Mouse (Mus musculus) embryonic facial prominence, embryonic 13.5 days (tissue): ENCODE results near the gene Gm17677. TPM values are rescaled to one million over a fixed set of nuclear protein-coding genes. Genes with fewer than 3 reads are reported as not detected.

Source experiments
- ATAC-seq: fragments of 200-750 bp; cut with Nextera tagmentation; 2 replicates; pipeline ENCODE4 v1.8.0; 2017; ENCODE audit warnings: low read depth; ENCODE audit not compliant: insufficient number of reproducible peaks, insufficient read depth, low FRiP score, low TSS enrichment
- H3K27ac ChIP-seq: fragments of 300-500 bp; sonication (generic); 2 replicates; pipeline ENCODE4 v1.5.1; 2015; ENCODE audit warnings: moderate library complexity, mild to moderate bottlenecking, inconsistent platforms
- H3K27me3 ChIP-seq: fragments of 300-500 bp; sonication (generic); 2 replicates; pipeline ENCODE4 v1.6.1; 2015; ENCODE audit warnings: mild to moderate bottlenecking, inconsistent platforms
- H3K36me3 ChIP-seq: fragments of 300-500 bp; sonication (generic); 2 replicates; pipeline ENCODE4 v1.6.1; 2015; ENCODE audit warnings: mild to moderate bottlenecking, inconsistent platforms
- H3K4me1 ChIP-seq: fragments of 300-500 bp; sonication (generic); 2 replicates; pipeline ENCODE4 v1.6.1; 2015; ENCODE audit warnings: inconsistent platforms
- H3K4me2 ChIP-seq: fragments of 300-500 bp; sonication (generic); 2 replicates; pipeline ENCODE4 v1.6.1; 2015; ENCODE audit warnings: moderate library complexity, mild to moderate bottlenecking, inconsistent platforms
- H3K4me3 ChIP-seq: fragments of 300-500 bp; sonication (generic); 2 replicates; pipeline ENCODE4 v1.5.1; 2015; ENCODE audit warnings: mild to moderate bottlenecking, inconsistent platforms
- H3K9ac ChIP-seq: fragments of 300-500 bp; sonication (generic); 2 replicates; pipeline ENCODE4 v1.6.1; 2015; ENCODE audit warnings: mild to moderate bottlenecking, inconsistent platforms
- H3K9me3 ChIP-seq: fragments of 300-500 bp; sonication (generic); 2 replicates; pipeline ENCODE4 v1.6.1; 2016; ENCODE audit warnings: inconsistent platforms
- WGBS: fragments of 180-500 bp; shearing (Covaris S2); methylation state at CpG from one replicate; pipeline ENCODE4 v1.1.7; 2015; ENCODE audit warnings: mixed read lengths; 5-methylcytosine and 5-hydroxymethylcytosine counted together
- polyA plus RNA-seq: library from polyadenylated mRNA; unstranded; fragments of >200 nt; fragmentation: Nextera tagmentation; extraction: Ambion mirVana; gene quantifications from 2 replicates; pipeline ENCODE4 v1.2.1, GENCODE M21; 2015

The Gm17677 gene
- polyA plus RNA-seq: not detected in 2 replicates

GRCm38 (mm10) chr9:35740749-35741148 lies at the start of gene Gm17677:
Gene Gm17677, plus strand, starts transcription at chr9:35741049.
- ATAC-seq: no peak
- H3K9ac ChIP-seq: no peak within 1 kb of the TSS
- no peak within 1 kb of the TSS for H3K4me2 ChIP-seq
- no peaks in the 10 kb centered on the region for H3K27me3 ChIP-seq
- no peak within 1 kb of the TSS for H3K27ac ChIP-seq
- no peaks in the 10 kb centered on the region for H3K9me3 ChIP-seq
- no peaks in the 10 kb centered on the region for H3K36me3 ChIP-seq
- H3K4me3 ChIP-seq: no peak within 1 kb of the TSS
- H3K4me1 ChIP-seq: no peaks in the 10 kb centered on the region

DNA sequence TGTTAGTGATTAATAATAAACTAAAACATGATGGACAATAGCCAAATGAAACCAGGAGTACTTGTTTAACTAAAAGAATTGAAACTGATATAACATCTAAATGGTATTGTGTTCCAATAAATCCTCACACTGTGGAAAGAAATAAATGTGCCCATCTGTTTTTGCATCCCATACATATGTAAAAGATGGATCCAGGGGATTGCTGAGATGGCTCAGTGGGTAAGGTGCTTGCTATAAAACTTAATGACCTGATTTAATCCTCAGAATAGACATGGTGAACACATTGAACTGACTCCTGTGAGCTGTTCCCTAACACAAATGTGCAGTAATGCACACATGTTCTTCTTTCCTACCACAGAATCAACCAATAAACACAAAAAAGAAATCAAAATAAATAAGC lies 48.9 kb upstream of the Gm17677 start:
- Histone ChIP-seq H3K9me3 (no peaks in the 10 kb centered on the region; the same call in 1 of the 2 replicates), H3K4me2 (no peak overlapping the region), H3K27ac (no peak overlapping the region), H3K9ac (no peak overlapping the region), H3K4me1 (no peaks in the 10 kb centered on the region), H3K27me3 (no peaks in the 10 kb centered on the region), H3K36me3 (no peaks in the 10 kb centered on the region), H3K4me3 (no peak overlapping the region)
- no peak for ATAC-seq

GRCm38 (mm10) chr9:35707265-35707664 lies 33.6 kb upstream of the Gm17677 start:
- no peak for ATAC-seq
- Histone ChIP-seq H3K4me1 (no peaks in the 10 kb centered on the region), H3K9me3 (no peaks in the 10 kb centered on the region), H3K27ac (no peak overlapping the region), H3K9ac (no peak overlapping the region), H3K36me3 (no peaks in the 10 kb centered on the region), H3K4me2 (no peak overlapping the region), H3K27me3 (no peaks in the 10 kb centered on the region), H3K4me3 (no peak overlapping the region)

DNA sequence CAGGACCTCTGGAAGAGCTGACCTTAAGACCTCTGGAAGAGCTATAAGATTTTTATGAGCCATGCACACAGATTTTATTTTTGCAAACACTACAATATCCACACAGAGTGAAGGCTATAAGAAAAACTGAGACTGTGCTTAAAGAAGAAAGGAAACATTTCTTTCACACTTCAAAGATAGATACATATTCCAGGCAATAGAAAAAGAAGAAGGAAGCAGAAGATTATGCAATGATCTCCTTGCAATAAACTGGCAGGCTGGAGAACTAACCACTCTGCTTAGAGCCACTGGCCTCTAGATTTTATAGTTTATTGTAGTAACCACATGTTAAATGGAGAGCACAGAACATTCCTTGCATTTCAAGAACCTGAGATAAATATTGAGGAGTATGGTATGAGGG lies 16.0 kb downstream of the Gm17677 start:
- Histone ChIP-seq H3K4me3 (no peak overlapping the region), H3K27me3 (no peaks in the 10 kb centered on the region), H3K4me1 (no peaks in the 10 kb centered on the region), H3K9me3 (no peaks in the 10 kb centered on the region), H3K4me2 (no peak overlapping the region), H3K27ac (no peak overlapping the region), H3K36me3 (no peaks in the 10 kb centered on the region), H3K9ac (no peak overlapping the region)
- ATAC-seq: no peak

DNA sequence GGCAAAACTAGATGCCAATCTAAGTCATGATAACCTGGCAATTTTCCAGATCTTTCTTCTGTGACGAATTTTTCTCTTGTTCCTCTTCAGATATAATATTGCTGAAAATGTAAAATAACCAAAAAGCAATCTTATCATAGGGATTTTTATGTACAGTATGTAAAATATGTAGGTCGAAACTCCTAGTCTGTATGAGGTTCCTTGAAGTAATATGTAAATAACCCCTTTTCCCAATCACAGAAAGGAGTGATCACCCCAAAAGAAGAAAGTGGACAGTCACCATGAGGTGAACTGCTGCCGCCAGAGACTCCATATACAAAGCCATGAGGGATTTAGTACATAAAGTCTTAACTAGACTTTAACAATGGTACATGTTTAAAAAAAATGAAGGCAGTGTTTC lies 37.2 kb downstream of the Gm17677 start, which contains the start of gene Gm17727:
Gene Gm17727, minus strand, starts transcription at position 101 of the 400 bp plus-strand sequence.
- no peak for ATAC-seq
- Histone ChIP-seq H3K4me1 (no peaks in the 10 kb centered on the region), H3K4me2 (no peak within 1 kb of the TSS), H3K4me3 (no peak within 1 kb of the TSS), H3K27me3 (no peaks in the 10 kb centered on the region), H3K36me3 (no peaks in the 10 kb centered on the region), H3K9ac (no peak within 1 kb of the TSS), H3K9me3 (peaks cover 3% of the 10 kb centered on the region; the same call in 1 of the 2 replicates), H3K27ac (no peak within 1 kb of the TSS)
- WGBS: 59% methylated on average over 3 of the region's 3 CpGs

- no peak within 1 kb of the TSS for H3K9ac ChIP-seq
- WGBS: 91% methylated on average over 3 of the region's 3 CpGs
- H3K4me3 ChIP-seq: no peak within 1 kb of the TSS
- H3K4me2 ChIP-seq: no peak within 1 kb of the TSS
- H3K4me1 ChIP-seq: no peaks in the 10 kb centered on the region
- H3K36me3 ChIP-seq: no peaks in the 10 kb centered on the region
- H3K27ac ChIP-seq: no peak within 1 kb of the TSS
- ATAC-seq: no peak
- no peaks in the 10 kb centered on the region for H3K27me3 ChIP-seq
- 0 out of 2 replicates have a peak, but pooled peaks cover 5% of the 10 kb centered on the region for H3K9me3 ChIP-seq
Observed at GRCm38 (mm10) chr9:35790001-35790400, 49.2 kb downstream of the Gm17677 start, which contains the start of the genes Gm27235 and D730048I06Rik. Gene Gm27235, minus strand, starts transcription at chr9:35790101. Gene D730048I06Rik, minus strand, starts transcription at chr9:35790112.

Other genes starting within 250 kb of the Gm17677 start
- gene Gm1113, start 222.8 kb upstream of the Gm17677 start, polyA plus RNA-seq: not detected in 2 replicates
- 4.3 and 4.6 TPM in 2 replicates for gene Ddx25, start 182.5 kb upstream of the Gm17677 start, polyA plus RNA-seq
- 23.3 and 24.0 TPM in 2 replicates for gene Pus3, start 182.5 kb upstream of the Gm17677 start, polyA plus RNA-seq
- gene Pate2, start 170.8 kb upstream of the Gm17677 start, polyA plus RNA-seq: 0.72 and 1.1 TPM in 2 replicates
- 17.7 and 20.8 TPM in 2 replicates for gene Hyls1, start 170.7 kb upstream of the Gm17677 start, polyA plus RNA-seq
- not detected in 2 replicates for gene Pate4, start 129.1 kb upstream of the Gm17677 start, polyA plus RNA-seq
- not detected in 2 replicates for gene Pate3, start 92.8 kb upstream of the Gm17677 start, polyA plus RNA-seq
- not detected in 2 replicates for gene Pate1, start 53.7 kb upstream of the Gm17677 start, polyA plus RNA-seq
- gene Gm17727, start 37.1 kb downstream of the Gm17677 start, polyA plus RNA-seq: not detected in 2 replicates
- not detected in 2 replicates for gene Gm27235, start 49.1 kb downstream of the Gm17677 start, polyA plus RNA-seq
- not detected in 2 replicates for gene D730048I06Rik, start 49.1 kb downstream of the Gm17677 start, polyA plus RNA-seq
- not detected in 2 replicates for gene 9230110F15Rik, start 103.1 kb downstream of the Gm17677 start, polyA plus RNA-seq
- not detected in 2 replicates for gene 9230113P08Rik, start 167.4 kb downstream of the Gm17677 start, polyA plus RNA-seq